Mouse (Mus musculus) liver, adult 2 months (tissue): ENCODE data around the gene Gngt2.

Source experiments
- CTCF ChIP-seq: fragments of 200-500 bp; IDR thresholded peaks from 2 replicates; pipeline ENCODE4 v1.5.1; 2011; ENCODE audit warnings: low read depth, low read length, control low read depth
- POLR2A ChIP-seq: fragments of 200-500 bp; IDR thresholded peaks from 2 replicates; pipeline ENCODE4 v1.6.1; 2011; ENCODE audit warnings: low read length, control low read depth; ENCODE audit not compliant: insufficient read depth; ENCODE audit errors: extremely low read depth

- TF ChIP-seq POLR2A: no peak
- TF ChIP-seq CTCF: no peak
Observed at GRCm38 (mm10) chr11:95861397-95861796, 24.4 kb downstream of the Gngt2 start.
